Mouse (Mus musculus): Measurements from ENCODE around the gene Plb1. TPM values are rescaled to one million over a fixed set of nuclear protein-coding genes. Genes with fewer than 3 reads are reported as not detected.
A peak's percentile ranks its signal among the peaks of the same experiment; 100 is the strongest.

Gene Plb1
- polyA plus RNA-seq, 1 experiment from 2014 or later: not detected

GRCm38 (mm10) chr5:32262534-32262933 lies 30.0 kb downstream of the Plb1 start:
- Histone ChIP-seq H3K36me3 (no peaks in the 10 kb centered on the region), H3K27ac (replicated peaks) (no peak overlapping the region), H3K4me2 (no peak overlapping the region), H3K9ac (no peak overlapping the region), H3K4me3 (no peak overlapping the region), H3K9me3 (no peaks in the 10 kb centered on the region), H3K27me3 (no peaks in the 10 kb centered on the region), H3K4me1 (replicated peaks) (no peaks in the 10 kb centered on the region)
- 92% methylated on average over 4 of the region's 4 CpGs for WGBS
- no peak for ATAC-seq (ENCODE audit: low FRiP score, low read depth)

DNA sequence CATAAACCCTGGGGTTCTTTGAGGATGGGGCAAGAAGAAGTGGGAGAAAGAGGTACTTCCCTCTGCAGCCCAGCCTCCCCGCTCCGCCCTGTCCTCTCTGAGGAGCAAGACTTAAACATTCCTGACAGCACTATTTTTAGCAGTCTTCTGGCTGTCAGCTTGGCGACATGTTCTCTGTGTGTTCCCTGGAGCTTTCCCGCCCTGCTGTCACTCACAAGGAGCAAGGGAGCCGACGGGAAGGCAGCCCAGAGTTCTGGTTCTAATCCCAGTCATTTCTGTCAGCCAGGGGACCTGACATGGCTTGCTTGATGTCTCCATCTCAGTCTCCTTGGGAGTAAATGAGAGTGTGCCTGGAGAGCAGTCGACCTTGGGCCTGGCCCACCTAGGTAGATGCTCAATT lies 40.0 kb downstream of the Plb1 start:
- no peak overlapping the region for H3K4me2 ChIP-seq
- H3K27me3 ChIP-seq: no peaks in the 10 kb centered on the region
- H3K36me3 ChIP-seq: no peaks in the 10 kb centered on the region
- H3K4me1 ChIP-seq (replicated peaks): peaks cover under 1% of the 10 kb centered on the region; the same call in 1 of the 2 replicates
- H3K4me3 ChIP-seq: no peak overlapping the region
- ATAC-seq (ENCODE audit: low FRiP score, low read depth): no peak
- 57% methylated on average over 7 of the region's 7 CpGs for WGBS
- no peak overlapping the region for H3K9ac ChIP-seq
- H3K9me3 ChIP-seq: no peaks in the 10 kb centered on the region
- no peak overlapping the region for H3K27ac ChIP-seq (replicated peaks)

GRCm38 (mm10) chr5:32278000-32278694 lies 45.6 kb downstream of the Plb1 start:
- Histone ChIP-seq H3K4me3 (no peak overlapping the region), H3K4me2 (no peak overlapping the region), H3K27ac (replicated peaks) (peak overlapping the region; percentile 56), H3K36me3 (no peaks in the 10 kb centered on the region), H3K27me3 (no peaks in the 10 kb centered on the region), H3K9me3 (no peaks in the 10 kb centered on the region), H3K4me1 (replicated peaks) (peaks cover 18% of the 10 kb centered on the region), H3K9ac (no peak overlapping the region)
- peak; percentile 77; the same call in 1 of the 2 replicates for ATAC-seq (ENCODE audit: low FRiP score, low read depth)
- 32% methylated on average over 5 of the region's 5 CpGs for WGBS

DNA sequence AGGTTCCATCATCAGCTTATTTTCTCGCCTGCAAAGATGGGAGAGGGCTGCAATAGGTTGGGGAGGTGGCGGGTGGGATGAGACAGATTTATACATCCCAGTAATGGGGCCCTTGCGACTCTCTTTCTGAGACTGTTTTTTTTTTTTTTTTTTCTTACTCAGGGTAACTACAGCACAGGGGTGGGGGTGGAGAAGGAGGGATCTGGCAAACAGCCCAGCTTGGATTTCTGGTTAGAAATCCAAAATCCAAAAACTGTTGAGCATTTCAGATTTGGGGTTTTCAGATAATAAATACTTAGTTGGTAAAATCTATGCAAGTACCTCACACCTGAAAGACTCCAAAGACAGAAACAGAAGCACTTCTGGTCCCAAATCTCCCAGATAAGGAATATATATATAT lies 47.6 kb downstream of the Plb1 start:
- H3K9me3 ChIP-seq: no peaks in the 10 kb centered on the region
- no peak overlapping the region for H3K4me2 ChIP-seq
- H3K9ac ChIP-seq: no peak overlapping the region
- no peaks in the 10 kb centered on the region for H3K36me3 ChIP-seq
- ATAC-seq (ENCODE audit: low FRiP score, low read depth): no peak
- 49% methylated on average over 3 of the region's 3 CpGs for WGBS
- H3K27me3 ChIP-seq: no peaks in the 10 kb centered on the region
- no peak overlapping the region for H3K4me3 ChIP-seq
- H3K27ac ChIP-seq (replicated peaks): no peak overlapping the region
- peaks cover 18% of the 10 kb centered on the region for H3K4me1 ChIP-seq (replicated peaks)

- WGBS: 70% methylated on average over 4 of the region's 4 CpGs
These were observed 49.8 kb downstream of the Plb1 start for GRCm38 (mm10) chr5:32282345-32282744.

GRCm38 (mm10) chr5:32283457-32283856 lies 50.9 kb downstream of the Plb1 start:
- H3K4me1 ChIP-seq (replicated peaks): peaks cover 7% of the 10 kb centered on the region
- no peak overlapping the region for H3K9ac ChIP-seq
- no peak for ATAC-seq (ENCODE audit: low FRiP score, low read depth)
- 94% methylated on average over 2 of the region's 2 CpGs for whole genome bisulfite sequencing
- no peaks in the 10 kb centered on the region for H3K27me3 ChIP-seq
- no peak overlapping the region for H3K4me2 ChIP-seq
- no peak overlapping the region for H3K27ac ChIP-seq (replicated peaks)
- no peaks in the 10 kb centered on the region for H3K9me3 ChIP-seq
- no peaks in the 10 kb centered on the region for H3K36me3 ChIP-seq
- no peak overlapping the region for H3K4me3 ChIP-seq

More at GRCm38 (mm10) chr5:32282345-32282744, 49.8 kb downstream of the Plb1 start:
- no peaks in the 10 kb centered on the region for H3K9me3 ChIP-seq
- H3K27me3 ChIP-seq: no peaks in the 10 kb centered on the region
- no peaks in the 10 kb centered on the region for H3K36me3 ChIP-seq
- peaks cover 18% of the 10 kb centered on the region for H3K4me1 ChIP-seq (replicated peaks)
- no peak overlapping the region for H3K4me3 ChIP-seq
- H3K27ac ChIP-seq (replicated peaks): no peak overlapping the region
- H3K4me2 ChIP-seq: no peak overlapping the region
- H3K9ac ChIP-seq: no peak overlapping the region
- no peak for ATAC-seq (ENCODE audit: low FRiP score, low read depth)

DNA sequence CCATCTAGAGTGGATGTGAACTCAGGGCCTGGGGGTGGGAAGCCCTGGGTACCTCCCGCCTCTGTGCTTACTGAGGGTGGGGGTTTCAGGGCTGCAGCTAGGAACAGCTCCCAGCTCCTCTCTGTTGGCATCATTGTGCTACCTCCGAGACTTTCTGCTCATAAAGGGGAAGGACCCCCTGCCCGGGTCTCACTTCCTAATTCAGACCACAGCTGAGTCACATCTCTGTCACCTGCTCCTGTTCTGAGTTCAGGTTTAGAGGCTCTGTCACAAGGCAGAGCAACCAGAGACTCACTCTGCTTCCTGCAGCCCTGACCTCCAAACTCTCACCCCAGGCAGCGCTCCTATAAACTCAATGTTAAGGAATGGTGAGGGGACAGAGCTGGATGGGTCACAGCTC lies 53.8 kb downstream of the Plb1 start:
- ATAC-seq (ENCODE audit: low FRiP score, low read depth): no peak
- H3K4me3 ChIP-seq: no peak overlapping the region

DNA sequence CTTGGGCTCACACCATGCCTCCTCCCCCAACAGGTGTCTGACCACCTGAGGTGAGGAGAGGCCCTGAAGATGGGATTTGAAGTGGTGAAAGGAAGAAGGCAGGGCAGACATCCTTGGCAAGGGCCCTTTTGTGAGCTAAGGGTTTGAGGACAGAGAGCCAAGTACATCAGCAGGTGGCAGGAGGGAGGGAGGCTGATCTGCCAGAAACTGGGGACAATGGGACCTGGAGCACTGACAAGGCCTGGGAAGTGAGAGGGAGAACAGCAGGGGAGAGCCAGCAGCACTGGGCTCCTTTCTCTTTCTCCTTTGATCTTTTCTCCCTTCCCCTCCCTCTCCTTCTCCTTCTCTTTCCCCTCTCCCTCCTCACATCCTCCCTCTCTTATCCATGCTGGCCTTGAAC lies 55.5 kb downstream of the Plb1 start:
- Histone ChIP-seq H3K36me3 (no peaks in the 10 kb centered on the region), H3K27me3 (no peaks in the 10 kb centered on the region), H3K4me3 (no peak overlapping the region), H3K4me1 (replicated peaks) (no peaks in the 10 kb centered on the region), H3K9me3 (no peaks in the 10 kb centered on the region), H3K4me2 (no peak overlapping the region), H3K9ac (no peak overlapping the region), H3K27ac (replicated peaks) (no peak overlapping the region)
- ATAC-seq (ENCODE audit: low FRiP score, low read depth): no peak

More for the DNA sequence above, 53.8 kb downstream of the Plb1 start:
- WGBS: 84% methylated on average over 4 of the region's 4 CpGs
- H3K4me2 ChIP-seq: no peak overlapping the region
- no peaks in the 10 kb centered on the region for H3K9me3 ChIP-seq
- no peaks in the 10 kb centered on the region for H3K4me1 ChIP-seq (replicated peaks)
- no peaks in the 10 kb centered on the region for H3K27me3 ChIP-seq
- H3K9ac ChIP-seq: no peak overlapping the region
- no peak overlapping the region for H3K27ac ChIP-seq (replicated peaks)
- no peaks in the 10 kb centered on the region for H3K36me3 ChIP-seq

GRCm38 (mm10) chr5:32291316-32291715 lies 58.8 kb downstream of the Plb1 start:
- no peaks in the 10 kb centered on the region for H3K27me3 ChIP-seq
- no peak overlapping the region for H3K4me2 ChIP-seq
- 94% methylated on average over 2 of the region's 2 CpGs for WGBS
- no peak overlapping the region for H3K9ac ChIP-seq
- ATAC-seq (ENCODE audit: low FRiP score, low read depth): no peak
- no peaks in the 10 kb centered on the region for H3K4me1 ChIP-seq (replicated peaks)
- H3K27ac ChIP-seq (replicated peaks): no peak overlapping the region
- H3K9me3 ChIP-seq: no peaks in the 10 kb centered on the region
- no peaks in the 10 kb centered on the region for H3K36me3 ChIP-seq
- no peak overlapping the region for H3K4me3 ChIP-seq

GRCm38 (mm10) chr5:32302991-32303921 lies 70.7 kb downstream of the Plb1 start:
- H3K4me2 ChIP-seq: peak overlapping the region; percentile 50
- peaks cover 8% of the 10 kb centered on the region for H3K4me1 ChIP-seq (replicated peaks)
- H3K9me3 ChIP-seq: no peaks in the 10 kb centered on the region
- H3K27me3 ChIP-seq: no peaks in the 10 kb centered on the region
- H3K4me3 ChIP-seq: peak overlapping the region; percentile 25
- 11% methylated on average over 23 of the region's 23 CpGs for WGBS
- peak overlapping the region; percentile 2; the same call in 1 of the 2 replicates for H3K9ac ChIP-seq
- H3K36me3 ChIP-seq: no peaks in the 10 kb centered on the region
- ATAC-seq (ENCODE audit: low FRiP score, low read depth): peak; percentile 93
- H3K27ac ChIP-seq (replicated peaks): no peak overlapping the region

DNA sequence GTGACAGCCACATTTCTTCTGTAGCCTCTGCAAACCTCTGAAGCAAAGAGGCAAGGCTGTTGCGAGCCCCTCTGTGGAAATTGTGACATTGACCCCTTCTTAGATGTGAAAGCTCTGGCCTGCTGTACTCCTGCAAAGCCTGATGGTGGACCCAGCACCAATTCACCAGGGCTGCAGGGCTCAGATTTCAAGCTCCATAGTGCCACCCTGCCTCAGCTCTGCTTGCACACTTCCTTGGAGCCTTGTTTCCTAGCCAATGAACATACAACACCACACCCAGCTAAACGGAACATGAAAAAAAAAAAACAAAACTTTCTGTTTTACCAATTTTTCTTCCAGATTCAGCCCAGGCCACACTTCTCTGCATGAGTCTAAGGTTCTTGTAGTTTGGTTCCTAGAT lies 74.6 kb downstream of the Plb1 start:
- Histone ChIP-seq H3K9ac (no peak overlapping the region), H3K36me3 (no peaks in the 10 kb centered on the region), H3K4me3 (no peak overlapping the region), H3K27ac (replicated peaks) (no peak overlapping the region), H3K27me3 (no peaks in the 10 kb centered on the region), H3K4me2 (no peak overlapping the region), H3K4me1 (replicated peaks) (peaks cover 8% of the 10 kb centered on the region), H3K9me3 (no peaks in the 10 kb centered on the region)
- no peak for ATAC-seq (ENCODE audit: low FRiP score, low read depth)
- WGBS: 76% methylated on average over 2 of the region's 2 CpGs

- H3K9me3 ChIP-seq: no peaks in the 10 kb centered on the region
- no peak overlapping the region for H3K4me2 ChIP-seq
- no peak overlapping the region for H3K27ac ChIP-seq (replicated peaks)
- no peak for ATAC-seq (ENCODE audit: low FRiP score, low read depth)
- no peaks in the 10 kb centered on the region for H3K36me3 ChIP-seq
- H3K4me3 ChIP-seq: no peak overlapping the region
- H3K9ac ChIP-seq: no peak overlapping the region
- no peaks in the 10 kb centered on the region for H3K27me3 ChIP-seq
- peaks cover under 1% of the 10 kb centered on the region; the same call in 1 of the 2 replicates for H3K4me1 ChIP-seq (replicated peaks)
- WGBS: 93% methylated on average over 4 of the region's 4 CpGs
These were observed 76.1 kb downstream of the Plb1 start for GRCm38 (mm10) chr5:32308647-32309046.
